Mouse (Mus musculus) bone marrow, adult 2 months (tissue): ENCODE measurements around the gene Ss18l2.

Source experiments
- CTCF ChIP-seq: fragments of 200-500 bp; IDR thresholded peaks from 2 replicates; pipeline ENCODE4 v1.5.1; 2011; ENCODE audit warnings: low read length, control low read depth; ENCODE audit not compliant: control insufficient read depth, insufficient read depth
- POLR2A ChIP-seq: fragments of 200-500 bp; IDR thresholded peaks from 2 replicates; pipeline ENCODE4 v1.6.1; 2011; ENCODE audit warnings: low read depth, mild to moderate bottlenecking, control low read depth, low read length, borderline replicate concordance; ENCODE audit not compliant: control insufficient read depth

DNA sequence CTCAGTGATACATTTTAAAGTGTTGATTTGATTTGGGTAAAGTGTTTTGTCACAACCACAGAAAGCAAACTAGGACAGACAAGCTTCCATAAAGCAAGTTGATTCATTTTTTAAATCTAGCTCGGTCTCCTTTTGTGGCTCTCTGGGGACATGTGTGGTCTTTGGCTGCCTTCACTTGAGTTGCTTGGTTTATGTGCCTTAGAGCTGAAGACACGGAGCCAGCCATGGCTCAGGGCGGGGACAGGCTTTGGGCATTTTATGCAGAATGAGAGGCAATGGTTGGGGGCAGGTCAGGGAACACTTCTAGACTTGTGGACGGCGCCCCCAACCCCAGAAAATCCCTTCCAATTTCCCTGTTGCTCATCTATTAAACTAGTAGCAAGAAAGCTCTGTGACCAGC lies 36.4 kb upstream of the Ss18l2 start:
- TF ChIP-seq CTCF: no peak
- TF ChIP-seq POLR2A: no peak
